Mouse (Mus musculus): Measurements from ENCODE around the gene Zglp1. TPM values are rescaled to one million over a fixed set of nuclear protein-coding genes. Genes with fewer than 3 reads are reported as not detected.
"Not testable (repeated sequence)": the region's sequence is repeated elsewhere in the genome, so short reads cannot be mapped to it uniquely, and the experiment has no call there.

The Zglp1 gene
- polyA plus RNA-seq, 1 experiment from 2014 or later: 1.3 TPM

- H3K9me3 ChIP-seq: no peaks in the 10 kb centered on the region
- no peak overlapping the region for H3K4me2 ChIP-seq (replicated peaks)
- H3K4me3 ChIP-seq: no peak overlapping the region
- no peaks in the 10 kb centered on the region for H3K4me1 ChIP-seq
- no peak overlapping the region for H3K9ac ChIP-seq
- peaks cover 2% of the 10 kb centered on the region; the same call in 1 of the 2 replicates for H3K27me3 ChIP-seq
- no peak for ATAC-seq (ENCODE audit: low FRiP score, low read depth)
- 64% methylated on average over 10 of the region's 10 CpGs for WGBS
- no peaks in the 10 kb centered on the region for H3K36me3 ChIP-seq
- no peak overlapping the region for H3K27ac ChIP-seq
Observed at GRCm38 (mm10) chr9:21051578-21051977, 15.3 kb downstream of the Zglp1 start.

GRCm38 (mm10) chr9:21045235-21045634 lies 21.7 kb downstream of the Zglp1 start:
- Histone ChIP-seq H3K27ac (no peak overlapping the region), H3K9ac (no peak overlapping the region), H3K27me3 (peaks cover 6% of the 10 kb centered on the region), H3K4me1 (no peaks in the 10 kb centered on the region), H3K36me3 (no peaks in the 10 kb centered on the region), H3K9me3 (no peaks in the 10 kb centered on the region), H3K4me3 (no peak overlapping the region), H3K4me2 (replicated peaks) (no peak overlapping the region)
- no peak for ATAC-seq (ENCODE audit: low FRiP score, low read depth)
- 82% methylated on average over 3 of the region's 3 CpGs for WGBS

- not testable (repeated sequence) for H3K4me3 ChIP-seq; H3K4me1 ChIP-seq; H3K9ac ChIP-seq; H3K27ac ChIP-seq; H3K36me3 ChIP-seq; ATAC-seq (ENCODE audit: low FRiP score, low read depth); H3K9me3 ChIP-seq; H3K4me2 ChIP-seq (replicated peaks)
- WGBS: 52% methylated on average over 1 of the region's 1 CpGs
- H3K27me3 ChIP-seq: peaks cover 10% of the 10 kb centered on the region
Observed at GRCm38 (mm10) chr9:21044785-21045184, 22.1 kb downstream of the Zglp1 start.

GRCm38 (mm10) chr9:21043563-21043962 lies 23.3 kb downstream of the Zglp1 start:
- H3K27me3 ChIP-seq: peaks cover 22% of the 10 kb centered on the region
- no peaks in the 10 kb centered on the region for H3K4me1 ChIP-seq
- no peak overlapping the region for H3K9ac ChIP-seq
- H3K4me2 ChIP-seq (replicated peaks): no peak overlapping the region
- no peak overlapping the region for H3K27ac ChIP-seq
- ATAC-seq (ENCODE audit: low FRiP score, low read depth): no peak
- H3K9me3 ChIP-seq: 0 out of 2 replicates have a peak, but pooled peaks cover 5% of the 10 kb centered on the region
- H3K36me3 ChIP-seq: no peaks in the 10 kb centered on the region
- no peak overlapping the region for H3K4me3 ChIP-seq
- 77% methylated on average over 4 of the region's 4 CpGs for WGBS

GRCm38 (mm10) chr9:21041308-21041707 lies 25.6 kb downstream of the Zglp1 start:
- Histone ChIP-seq H3K27ac (no peak overlapping the region), H3K4me3 (no peak overlapping the region), H3K4me1 (peaks cover 17% of the 10 kb centered on the region), H3K9me3 (0 out of 2 replicates have a peak, but pooled peaks cover 5% of the 10 kb centered on the region), H3K27me3 (peaks cover 45% of the 10 kb centered on the region), H3K9ac (no peak overlapping the region), H3K4me2 (replicated peaks) (no peak overlapping the region), H3K36me3 (no peaks in the 10 kb centered on the region)
- WGBS: 37% methylated on average over 4 of the region's 4 CpGs
- no peak for ATAC-seq (ENCODE audit: low FRiP score, low read depth)

- H3K9me3 ChIP-seq: 0 out of 2 replicates have a peak, but pooled peaks cover 5% of the 10 kb centered on the region
- peaks cover 60% of the 10 kb centered on the region for H3K27me3 ChIP-seq
- no peak overlapping the region for H3K27ac ChIP-seq
- H3K36me3 ChIP-seq: no peaks in the 10 kb centered on the region
- H3K9ac ChIP-seq: no peak overlapping the region
- 73% methylated on average over 3 of the region's 3 CpGs for WGBS
- H3K4me2 ChIP-seq (replicated peaks): no peak overlapping the region
- peaks cover 22% of the 10 kb centered on the region for H3K4me1 ChIP-seq
- no peak overlapping the region for H3K4me3 ChIP-seq
- no peak for ATAC-seq (ENCODE audit: low FRiP score, low read depth)
Observed at GRCm38 (mm10) chr9:21039779-21040178, 27.1 kb downstream of the Zglp1 start.

GRCm38 (mm10) chr9:21037481-21037891 lies 29.4 kb downstream of the Zglp1 start:
- H3K4me3 ChIP-seq: peak overlapping the region; percentile 45
- 2% methylated on average over 31 of the region's 31 CpGs for WGBS
- ATAC-seq (ENCODE audit: low FRiP score, low read depth): no peak

GRCm38 (mm10) chr9:21036666-21037065 lies 30.2 kb downstream of the Zglp1 start:
- peak overlapping the region; percentile 70 for H3K4me2 ChIP-seq (replicated peaks)
- 0 out of 2 replicates have a peak, but pooled peaks cover 5% of the 10 kb centered on the region for H3K9me3 ChIP-seq
- peaks cover 91% of the 10 kb centered on the region for H3K27me3 ChIP-seq
- no peak overlapping the region for H3K27ac ChIP-seq
- no peak overlapping the region for H3K9ac ChIP-seq
- peak overlapping the region; percentile 45 for H3K4me3 ChIP-seq
- peaks cover 45% of the 10 kb centered on the region for H3K4me1 ChIP-seq
- no peaks in the 10 kb centered on the region for H3K36me3 ChIP-seq
- ATAC-seq (ENCODE audit: low FRiP score, low read depth): no peak
- WGBS: 3% methylated on average over 22 of the region's 22 CpGs

More at GRCm38 (mm10) chr9:21037481-21037891, 29.4 kb downstream of the Zglp1 start:
- Histone ChIP-seq H3K27ac (no peak overlapping the region), H3K9me3 (0 out of 2 replicates have a peak, but pooled peaks cover 5% of the 10 kb centered on the region), H3K36me3 (no peaks in the 10 kb centered on the region), H3K4me2 (replicated peaks) (peak overlapping the region; percentile 70), H3K9ac (peak overlapping the region; percentile 51), H3K4me1 (peaks cover 37% of the 10 kb centered on the region), H3K27me3 (peaks cover 83% of the 10 kb centered on the region)

- 0 out of 2 replicates have a peak, but pooled peaks cover 5% of the 10 kb centered on the region for H3K9me3 ChIP-seq
- H3K27me3 ChIP-seq: peaks cover 95% of the 10 kb centered on the region
- peaks cover 50% of the 10 kb centered on the region for H3K4me1 ChIP-seq
- H3K27ac ChIP-seq: no peak overlapping the region
- WGBS: 9% methylated on average over 20 of the region's 20 CpGs
- no peak for ATAC-seq (ENCODE audit: low FRiP score, low read depth)
- no peak overlapping the region; the same call in 1 of the 2 replicates for H3K4me3 ChIP-seq
- H3K4me2 ChIP-seq (replicated peaks): no peak overlapping the region
- H3K9ac ChIP-seq: no peak overlapping the region
- no peaks in the 10 kb centered on the region for H3K36me3 ChIP-seq
Observed at GRCm38 (mm10) chr9:21036161-21036560, 30.7 kb downstream of the Zglp1 start.

GRCm38 (mm10) chr9:21035586-21035985 lies 31.3 kb downstream of the Zglp1 start:
- 25% methylated on average over 9 of the region's 9 CpGs for WGBS
- Histone ChIP-seq H3K9ac (no peak overlapping the region), H3K4me1 (peaks cover 55% of the 10 kb centered on the region), H3K36me3 (no peaks in the 10 kb centered on the region), H3K4me2 (replicated peaks) (no peak overlapping the region), H3K4me3 (peak overlapping the region; percentile 3; the same call in 1 of the 2 replicates), H3K27ac (no peak overlapping the region), H3K27me3 (peaks cover 96% of the 10 kb centered on the region), H3K9me3 (0 out of 2 replicates have a peak, but pooled peaks cover 5% of the 10 kb centered on the region)
- ATAC-seq (ENCODE audit: low FRiP score, low read depth): no peak

- Histone ChIP-seq H3K27me3 (peaks cover 96% of the 10 kb centered on the region), H3K9me3 (0 out of 2 replicates have a peak, but pooled peaks cover 5% of the 10 kb centered on the region), H3K36me3 (no peaks in the 10 kb centered on the region), H3K4me3 (0 out of 2 replicates have a peak overlapping the region, but pooled peaks have one; percentile 1), H3K4me1 (peaks cover 65% of the 10 kb centered on the region), H3K27ac (no peak overlapping the region), H3K9ac (no peak overlapping the region), H3K4me2 (replicated peaks) (no peak overlapping the region)
- ATAC-seq (ENCODE audit: low FRiP score, low read depth): no peak
- 2% methylated on average over 17 of the region's 17 CpGs for WGBS
Observed at GRCm38 (mm10) chr9:21034481-21035085, 32.3 kb downstream of the Zglp1 start.

- peak overlapping the region; percentile 94 for H3K4me2 ChIP-seq (replicated peaks)
- H3K9me3 ChIP-seq: no peaks in the 10 kb centered on the region
- ATAC-seq (ENCODE audit: low FRiP score, low read depth): peak; percentile 70
- peak overlapping the region; percentile 53 for H3K4me3 ChIP-seq
- no peak overlapping the region for H3K27ac ChIP-seq
- peaks cover 71% of the 10 kb centered on the region for H3K4me1 ChIP-seq
- under 1% methylated on average over 34 of the region's 34 CpGs for WGBS
- peaks cover 96% of the 10 kb centered on the region for H3K27me3 ChIP-seq
- H3K9ac ChIP-seq: peak overlapping the region; percentile 61
- no peaks in the 10 kb centered on the region for H3K36me3 ChIP-seq
Observed at GRCm38 (mm10) chr9:21033136-21033535, 33.8 kb downstream of the Zglp1 start.

Data from limb, embryonic 13.5 days (tissue).